Mouse (Mus musculus): ENCODE data around the gene Clcnkb. TPM values are rescaled to one million over a fixed set of nuclear protein-coding genes. Genes with fewer than 3 reads are reported as not detected.

The Clcnkb gene
- polyA plus RNA-seq, 1 experiment from 2014 or later = not detected

GRCm38 (mm10) chr4:141398545-141398944 is 17.3 kb downstream of the Clcnkb start, which contains the start of gene Clcnka:
Gene Clcnka (minus strand): TSS chr4:141398724.
- H3K9me3 ChIP-seq (ENCODE audit: control insufficient read depth, low read length) = no peaks in the 10 kb centered on the region
- 68% methylated on average over 12 of the region's 12 CpGs for WGBS
- no peak within 1 kb of the TSS for H3K27ac ChIP-seq (ENCODE audit: low read depth, low read length)
- H3K4me3 ChIP-seq (ENCODE audit: low read depth, low read length) = no peak within 1 kb of the TSS
- H3K36me3 ChIP-seq (ENCODE audit: control insufficient read depth, insufficient read depth, low read length) = no peaks in the 10 kb centered on the region
- H3K4me1 ChIP-seq (ENCODE audit: control insufficient read depth, insufficient read depth, low read length) = no peaks in the 10 kb centered on the region
- no peak within 1 kb of the TSS for H3K4me2 ChIP-seq (ENCODE audit: low read depth, low read length)
- no peak for ATAC-seq (ENCODE audit: low read depth)
- no peaks in the 10 kb centered on the region for H3K27me3 ChIP-seq (ENCODE audit: control insufficient read depth, insufficient read depth, low read length)
- H3K9ac ChIP-seq (replicated peaks; ENCODE audit: low read depth, low read length) = no peak within 1 kb of the TSS

GRCm38 (mm10) chr4:141397861-141398260 is 18.0 kb downstream of the Clcnkb start:
- H3K27me3 ChIP-seq (ENCODE audit: control insufficient read depth, insufficient read depth, low read length) = no peaks in the 10 kb centered on the region
- 75% methylated on average over 12 of the region's 12 CpGs for WGBS
- no peak for ATAC-seq (ENCODE audit: low read depth)
- no peak overlapping the region for H3K27ac ChIP-seq (ENCODE audit: low read depth, low read length)
- no peak overlapping the region for H3K4me3 ChIP-seq (ENCODE audit: low read depth, low read length)
- H3K4me1 ChIP-seq (ENCODE audit: control insufficient read depth, insufficient read depth, low read length) = no peaks in the 10 kb centered on the region
- H3K9ac ChIP-seq (replicated peaks; ENCODE audit: low read depth, low read length) = no peak overlapping the region
- no peaks in the 10 kb centered on the region for H3K9me3 ChIP-seq (ENCODE audit: control insufficient read depth, low read length)
- no peaks in the 10 kb centered on the region for H3K36me3 ChIP-seq (ENCODE audit: control insufficient read depth, insufficient read depth, low read length)
- H3K4me2 ChIP-seq (ENCODE audit: low read depth, low read length) = no peak overlapping the region

GRCm38 (mm10) chr4:141394751-141395150 is 21.1 kb downstream of the Clcnkb start:
- no peaks in the 10 kb centered on the region for H3K36me3 ChIP-seq (ENCODE audit: control insufficient read depth, insufficient read depth, low read length)
- no peak for ATAC-seq (ENCODE audit: low read depth)
- H3K4me1 ChIP-seq (ENCODE audit: control insufficient read depth, insufficient read depth, low read length) = no peaks in the 10 kb centered on the region
- H3K4me3 ChIP-seq (ENCODE audit: low read depth, low read length) = no peak overlapping the region
- no peaks in the 10 kb centered on the region for H3K9me3 ChIP-seq (ENCODE audit: control insufficient read depth, low read length)
- H3K9ac ChIP-seq (replicated peaks; ENCODE audit: low read depth, low read length) = no peak overlapping the region
- H3K27ac ChIP-seq (ENCODE audit: low read depth, low read length) = no peak overlapping the region
- H3K4me2 ChIP-seq (ENCODE audit: low read depth, low read length) = no peak overlapping the region; the same call in 1 of the 2 replicates
- H3K27me3 ChIP-seq (ENCODE audit: control insufficient read depth, insufficient read depth, low read length) = no peaks in the 10 kb centered on the region
- 16% methylated on average over 16 of the region's 16 CpGs for WGBS

- 84% methylated on average over 12 of the region's 12 CpGs for WGBS
- ATAC-seq (ENCODE audit: low read depth) = no peak
- H3K4me2 ChIP-seq (ENCODE audit: low read depth, low read length) = no peak overlapping the region
Measured at GRCm38 (mm10) chr4:141391293-141391692, 24.5 kb downstream of the Clcnkb start.

GRCm38 (mm10) chr4:141389366-141390150 is 26.3 kb downstream of the Clcnkb start:
- WGBS = 76% methylated on average over 18 of the region's 18 CpGs

More at GRCm38 (mm10) chr4:141391293-141391692, 24.5 kb downstream of the Clcnkb start:
- no peak overlapping the region for H3K27ac ChIP-seq (ENCODE audit: low read depth, low read length)
- no peaks in the 10 kb centered on the region for H3K9me3 ChIP-seq (ENCODE audit: control insufficient read depth, low read length)
- no peaks in the 10 kb centered on the region for H3K27me3 ChIP-seq (ENCODE audit: control insufficient read depth, insufficient read depth, low read length)
- H3K4me1 ChIP-seq (ENCODE audit: control insufficient read depth, insufficient read depth, low read length) = no peaks in the 10 kb centered on the region
- H3K4me3 ChIP-seq (ENCODE audit: low read depth, low read length) = no peak overlapping the region
- H3K9ac ChIP-seq (replicated peaks; ENCODE audit: low read depth, low read length) = no peak overlapping the region
- H3K36me3 ChIP-seq (ENCODE audit: control insufficient read depth, insufficient read depth, low read length) = no peaks in the 10 kb centered on the region

GRCm38 (mm10) chr4:141387933-141388332 is 27.9 kb downstream of the Clcnkb start:
- Histone ChIP-seq H3K27me3 (ENCODE audit: control insufficient read depth, insufficient read depth, low read length) (peaks cover 9% of the 10 kb centered on the region; the same call in 1 of the 2 replicates), H3K4me1 (ENCODE audit: control insufficient read depth, insufficient read depth, low read length) (no peaks in the 10 kb centered on the region), H3K9ac (replicated peaks; ENCODE audit: low read depth, low read length) (no peak overlapping the region), H3K4me3 (ENCODE audit: low read depth, low read length) (no peak overlapping the region), H3K4me2 (ENCODE audit: low read depth, low read length) (no peak overlapping the region), H3K9me3 (ENCODE audit: control insufficient read depth, low read length) (no peaks in the 10 kb centered on the region), H3K36me3 (ENCODE audit: control insufficient read depth, insufficient read depth, low read length) (no peaks in the 10 kb centered on the region), H3K27ac (ENCODE audit: low read depth, low read length) (no peak overlapping the region)
- no peak for ATAC-seq (ENCODE audit: low read depth)
- 69% methylated on average over 5 of the region's 5 CpGs for WGBS

More at GRCm38 (mm10) chr4:141389366-141390150, 26.3 kb downstream of the Clcnkb start:
- H3K36me3 ChIP-seq (ENCODE audit: control insufficient read depth, insufficient read depth, low read length) = no peaks in the 10 kb centered on the region
- no peaks in the 10 kb centered on the region for H3K27me3 ChIP-seq (ENCODE audit: control insufficient read depth, insufficient read depth, low read length)
- no peak overlapping the region for H3K9ac ChIP-seq (replicated peaks; ENCODE audit: low read depth, low read length)
- no peak overlapping the region for H3K27ac ChIP-seq (ENCODE audit: low read depth, low read length)
- no peak overlapping the region for H3K4me2 ChIP-seq (ENCODE audit: low read depth, low read length)
- H3K9me3 ChIP-seq (ENCODE audit: control insufficient read depth, low read length) = no peaks in the 10 kb centered on the region
- no peak overlapping the region for H3K4me3 ChIP-seq (ENCODE audit: low read depth, low read length)
- H3K4me1 ChIP-seq (ENCODE audit: control insufficient read depth, insufficient read depth, low read length) = no peaks in the 10 kb centered on the region
- no peak for ATAC-seq (ENCODE audit: low read depth)

- H3K4me3 ChIP-seq (ENCODE audit: low read depth, low read length) = no peak overlapping the region
- H3K4me2 ChIP-seq (ENCODE audit: low read depth, low read length) = no peak overlapping the region
- H3K27me3 ChIP-seq (ENCODE audit: control insufficient read depth, insufficient read depth, low read length) = peaks cover 11% of the 10 kb centered on the region; the same call in 1 of the 2 replicates
- no peak overlapping the region for H3K9ac ChIP-seq (replicated peaks; ENCODE audit: low read depth, low read length)
- H3K27ac ChIP-seq (ENCODE audit: low read depth, low read length) = no peak overlapping the region
- no peak for ATAC-seq (ENCODE audit: low read depth)
- no peaks in the 10 kb centered on the region for H3K36me3 ChIP-seq (ENCODE audit: control insufficient read depth, insufficient read depth, low read length)
- WGBS = 22% methylated on average over 5 of the region's 5 CpGs
- no peaks in the 10 kb centered on the region; the same call in 1 of the 2 replicates for H3K4me1 ChIP-seq (ENCODE audit: control insufficient read depth, insufficient read depth, low read length)
- no peaks in the 10 kb centered on the region for H3K9me3 ChIP-seq (ENCODE audit: control insufficient read depth, low read length)
Measured at GRCm38 (mm10) chr4:141387093-141387784, 28.6 kb downstream of the Clcnkb start.

- WGBS = 76% methylated on average over 7 of the region's 7 CpGs
- no peak for ATAC-seq (ENCODE audit: low read depth)
- no peaks in the 10 kb centered on the region for H3K36me3 ChIP-seq (ENCODE audit: control insufficient read depth, insufficient read depth, low read length)
- no peak overlapping the region for H3K9ac ChIP-seq (replicated peaks; ENCODE audit: low read depth, low read length)
- H3K4me3 ChIP-seq (ENCODE audit: low read depth, low read length) = no peak overlapping the region
- H3K27me3 ChIP-seq (ENCODE audit: control insufficient read depth, insufficient read depth, low read length) = peaks cover 15% of the 10 kb centered on the region; the same call in 1 of the 2 replicates
- no peak overlapping the region for H3K27ac ChIP-seq (ENCODE audit: low read depth, low read length)
- H3K9me3 ChIP-seq (ENCODE audit: control insufficient read depth, low read length) = no peaks in the 10 kb centered on the region
- no peaks in the 10 kb centered on the region; the same call in 1 of the 2 replicates for H3K4me1 ChIP-seq (ENCODE audit: control insufficient read depth, insufficient read depth, low read length)
- no peak overlapping the region for H3K4me2 ChIP-seq (ENCODE audit: low read depth, low read length)
Measured at GRCm38 (mm10) chr4:141386150-141386549, 29.7 kb downstream of the Clcnkb start.

- Histone ChIP-seq H3K9ac (replicated peaks; ENCODE audit: low read depth, low read length) (no peak overlapping the region), H3K4me3 (ENCODE audit: low read depth, low read length) (no peak overlapping the region), H3K4me2 (ENCODE audit: low read depth, low read length) (no peak overlapping the region), H3K4me1 (ENCODE audit: control insufficient read depth, insufficient read depth, low read length) (no peaks in the 10 kb centered on the region; the same call in 1 of the 2 replicates), H3K27ac (ENCODE audit: low read depth, low read length) (no peak overlapping the region), H3K9me3 (ENCODE audit: control insufficient read depth, low read length) (no peaks in the 10 kb centered on the region), H3K36me3 (ENCODE audit: control insufficient read depth, insufficient read depth, low read length) (no peaks in the 10 kb centered on the region), H3K27me3 (ENCODE audit: control insufficient read depth, insufficient read depth, low read length) (peaks cover 15% of the 10 kb centered on the region; the same call in 1 of the 2 replicates)
- 0% methylated on average over 7 of the region's 7 CpGs for WGBS
- ATAC-seq (ENCODE audit: low read depth) = no peak
Measured at GRCm38 (mm10) chr4:141385275-141385674, 30.5 kb downstream of the Clcnkb start.

Measured in neural tube, embryonic 14.5 days (tissue).